Mouse (Mus musculus): ENCODE results near the gene Proser2. TPM values are rescaled to one million over a fixed set of nuclear protein-coding genes. Genes with fewer than 3 reads are reported as not detected.

Proser2 gene
- 11.0 and 14.6 TPM in 2 replicates for polyA plus RNA-seq (2015; fragmentation: Nextera tagmentation; extraction: Ambion mirVana)

GRCm38 (mm10) chr2:6129555-6130355 is at the start of gene Proser2:
TSS of gene Proser2 (minus strand) at chr2:6130211.
- Histone ChIP-seq H3K9ac (peak within 1 kb of the TSS; percentile 90), H3K27me3 (replicated peaks) (0 out of 2 replicates have a peak, but pooled peaks cover 6% of the 10 kb centered on the region), H3K4me3 (peak within 1 kb of the TSS; percentile 84), H3K36me3 (no peaks in the 10 kb centered on the region), H3K27ac (replicated peaks) (peak within 1 kb of the TSS; percentile 32; the same call in 1 of the 2 replicates), H3K4me2 (peak within 1 kb of the TSS; percentile 90), H3K4me1 (peaks cover 21% of the 10 kb centered on the region), H3K9me3 (no peaks in the 10 kb centered on the region)
- under 1% methylated on average over 83 of the region's 83 CpGs for WGBS
- ATAC-seq (ENCODE audit: extremely low read depth, insufficient number of reproducible peaks, low FRiP score, low TSS enrichment) = peak; percentile 82

GRCm38 (mm10) chr2:6179749-6180117 is 49.7 kb upstream of the Proser2 start:
- Histone ChIP-seq H3K9ac (no peak overlapping the region), H3K4me1 (no peaks in the 10 kb centered on the region), H3K9me3 (peaks cover 11% of the 10 kb centered on the region; the same call in 1 of the 2 replicates), H3K27ac (replicated peaks) (no peak overlapping the region), H3K36me3 (no peaks in the 10 kb centered on the region), H3K27me3 (replicated peaks) (no peaks in the 10 kb centered on the region; the same call in 1 of the 2 replicates), H3K4me2 (no peak overlapping the region), H3K4me3 (no peak overlapping the region)
- WGBS = 73% methylated on average over 1 of the region's 1 CpGs
- no peak for ATAC-seq (ENCODE audit: extremely low read depth, insufficient number of reproducible peaks, low FRiP score, low TSS enrichment)

GRCm38 (mm10) chr2:6178901-6179748 is 49.1 kb upstream of the Proser2 start:
- Histone ChIP-seq H3K9me3 (0 out of 2 replicates have a peak, but pooled peaks cover 6% of the 10 kb centered on the region), H3K9ac (no peak overlapping the region), H3K27me3 (replicated peaks) (no peaks in the 10 kb centered on the region; the same call in 1 of the 2 replicates), H3K4me2 (no peak overlapping the region), H3K4me1 (no peaks in the 10 kb centered on the region), H3K36me3 (no peaks in the 10 kb centered on the region), H3K4me3 (no peak overlapping the region), H3K27ac (replicated peaks) (no peak overlapping the region)
- 80% methylated on average over 16 of the region's 16 CpGs for WGBS
- ATAC-seq (ENCODE audit: extremely low read depth, insufficient number of reproducible peaks, low FRiP score, low TSS enrichment) = no peak

GRCm38 (mm10) chr2:6173013-6173412 is 43.0 kb upstream of the Proser2 start:
- H3K4me3 ChIP-seq = no peak overlapping the region
- no peaks in the 10 kb centered on the region; the same call in 1 of the 2 replicates for H3K27me3 ChIP-seq (replicated peaks)
- no peak for ATAC-seq (ENCODE audit: extremely low read depth, insufficient number of reproducible peaks, low FRiP score, low TSS enrichment)
- H3K27ac ChIP-seq (replicated peaks) = no peak overlapping the region
- H3K4me1 ChIP-seq = no peaks in the 10 kb centered on the region
- no peaks in the 10 kb centered on the region for H3K36me3 ChIP-seq
- H3K9me3 ChIP-seq = no peaks in the 10 kb centered on the region
- WGBS = 66% methylated on average over 3 of the region's 3 CpGs
- no peak overlapping the region for H3K9ac ChIP-seq
- H3K4me2 ChIP-seq = no peak overlapping the region

- 70% methylated on average over 2 of the region's 2 CpGs for WGBS
- H3K4me3 ChIP-seq = no peak overlapping the region
- H3K27me3 ChIP-seq (replicated peaks) = no peaks in the 10 kb centered on the region
- ATAC-seq (ENCODE audit: extremely low read depth, insufficient number of reproducible peaks, low FRiP score, low TSS enrichment) = no peak
- no peaks in the 10 kb centered on the region; the same call in 1 of the 2 replicates for H3K4me1 ChIP-seq
- no peak overlapping the region for H3K9ac ChIP-seq
- H3K4me2 ChIP-seq = no peak overlapping the region
- no peaks in the 10 kb centered on the region for H3K36me3 ChIP-seq
- no peak overlapping the region for H3K27ac ChIP-seq (replicated peaks)
- no peaks in the 10 kb centered on the region for H3K9me3 ChIP-seq
These were observed 38.5 kb upstream of the Proser2 start for GRCm38 (mm10) chr2:6168560-6168959.

- Histone ChIP-seq H3K27ac (replicated peaks) (no peak overlapping the region), H3K9me3 (no peaks in the 10 kb centered on the region), H3K4me1 (no peaks in the 10 kb centered on the region; the same call in 1 of the 2 replicates), H3K27me3 (replicated peaks) (no peaks in the 10 kb centered on the region), H3K36me3 (no peaks in the 10 kb centered on the region), H3K9ac (no peak overlapping the region), H3K4me2 (no peak overlapping the region), H3K4me3 (no peak overlapping the region)
- ATAC-seq (ENCODE audit: extremely low read depth, insufficient number of reproducible peaks, low FRiP score, low TSS enrichment) = no peak
- 17% methylated on average over 5 of the region's 5 CpGs for WGBS
These were observed 38.0 kb upstream of the Proser2 start for GRCm38 (mm10) chr2:6167843-6168558.

GRCm38 (mm10) chr2:6165771-6166170 is 35.8 kb upstream of the Proser2 start:
- Histone ChIP-seq H3K27me3 (replicated peaks) (no peaks in the 10 kb centered on the region), H3K36me3 (no peaks in the 10 kb centered on the region), H3K9me3 (no peaks in the 10 kb centered on the region), H3K4me2 (no peak overlapping the region), H3K4me3 (no peak overlapping the region), H3K9ac (no peak overlapping the region), H3K4me1 (peaks cover 1% of the 10 kb centered on the region; the same call in 1 of the 2 replicates), H3K27ac (replicated peaks) (no peak overlapping the region)
- no peak for ATAC-seq (ENCODE audit: extremely low read depth, insufficient number of reproducible peaks, low FRiP score, low TSS enrichment)
- 61% methylated on average over 6 of the region's 6 CpGs for WGBS

GRCm38 (mm10) chr2:6164606-6165290 is 34.7 kb upstream of the Proser2 start:
- Histone ChIP-seq H3K36me3 (no peaks in the 10 kb centered on the region), H3K4me3 (no peak overlapping the region), H3K4me2 (no peak overlapping the region), H3K9ac (no peak overlapping the region), H3K27me3 (replicated peaks) (no peaks in the 10 kb centered on the region), H3K27ac (replicated peaks) (no peak overlapping the region), H3K9me3 (no peaks in the 10 kb centered on the region), H3K4me1 (peaks cover 9% of the 10 kb centered on the region)
- 59% methylated on average over 16 of the region's 16 CpGs for WGBS
- no peak for ATAC-seq (ENCODE audit: extremely low read depth, insufficient number of reproducible peaks, low FRiP score, low TSS enrichment)

GRCm38 (mm10) chr2:6162366-6163040 is 32.5 kb upstream of the Proser2 start:
- Histone ChIP-seq H3K4me3 (no peak overlapping the region), H3K36me3 (no peaks in the 10 kb centered on the region), H3K4me2 (no peak overlapping the region), H3K27ac (replicated peaks) (no peak overlapping the region), H3K9me3 (no peaks in the 10 kb centered on the region), H3K9ac (no peak overlapping the region), H3K27me3 (replicated peaks) (no peaks in the 10 kb centered on the region), H3K4me1 (peaks cover 14% of the 10 kb centered on the region)
- 39% methylated on average over 6 of the region's 6 CpGs for WGBS
- no peak for ATAC-seq (ENCODE audit: extremely low read depth, insufficient number of reproducible peaks, low FRiP score, low TSS enrichment)

GRCm38 (mm10) chr2:6159735-6160134 is 29.7 kb upstream of the Proser2 start:
- H3K27ac ChIP-seq (replicated peaks) = no peak overlapping the region
- peaks cover 14% of the 10 kb centered on the region for H3K4me1 ChIP-seq
- ATAC-seq (ENCODE audit: extremely low read depth, insufficient number of reproducible peaks, low FRiP score, low TSS enrichment) = no peak
- no peak overlapping the region for H3K4me3 ChIP-seq
- H3K4me2 ChIP-seq = no peak overlapping the region
- no peaks in the 10 kb centered on the region for H3K36me3 ChIP-seq
- H3K27me3 ChIP-seq (replicated peaks) = no peaks in the 10 kb centered on the region
- 32% methylated on average over 2 of the region's 2 CpGs for WGBS
- H3K9me3 ChIP-seq = no peaks in the 10 kb centered on the region
- no peak overlapping the region for H3K9ac ChIP-seq
